Mouse (Mus musculus) heart, postnatal 0 days (tissue): ENCODE data around the gene Stac.

Experiments
- CTCF ChIP-seq: IDR thresholded peaks from 2 replicates; pipeline ENCODE4 v1.5.1; 2016; ENCODE audit warnings: antibody characterized with exemption, control low read depth, low read depth
- EP300 ChIP-seq: IDR thresholded peaks from 2 replicates; pipeline ENCODE4 v1.6.1; 2016; ENCODE audit warnings: antibody characterized with exemption, low read depth

GRCm38 (mm10) chr9:111632833-111633232 lies 57.3 kb downstream of the Stac start:
- no peak for TF ChIP-seq CTCF
- no peak for TF ChIP-seq EP300
